ENCODE assay signal across 23 mouse cellular contexts in the genomic region with DNA sequence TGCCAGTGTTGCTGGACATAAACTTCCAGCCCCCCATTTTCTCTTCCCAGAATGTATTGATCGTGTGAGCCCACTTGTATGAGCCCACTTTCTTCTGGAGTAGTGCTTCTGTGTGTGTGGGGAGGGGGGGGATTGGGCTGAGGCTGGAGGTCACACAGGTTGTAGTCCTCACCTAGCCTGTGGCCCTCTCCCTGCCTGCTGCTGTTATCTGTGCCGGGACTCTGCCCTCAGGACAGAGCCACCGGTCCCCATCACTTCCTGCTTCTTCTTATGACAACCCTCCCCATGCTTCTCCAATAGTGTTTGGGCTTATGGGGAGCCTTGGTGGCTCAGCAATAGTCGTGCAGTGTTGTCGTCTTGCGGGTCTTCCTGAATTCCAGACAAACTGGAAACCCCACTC.
"Had no signal": no experiment of that assay in that cellular context is flagged by ENCODE, and none has a peak within 500 bp of the region (broad histone marks: within the 10 kb centered on the region; RNA-seq: fewer than 3 reads in every experiment).

No protein-coding gene starts in this region.

- H3K4me3 ChIP-seq: heart, adult 2 months; heart, embryonic 13.5 days; heart, embryonic 15.5 days; hindbrain, embryonic 10.5 days; hindbrain, embryonic 12.5 days; limb, embryonic 13.5 days; limb, embryonic 15.5 days had no signal

- H3K36me3 ChIP-seq: heart, embryonic 13.5 days; heart, embryonic 15.5 days; hindbrain, embryonic 10.5 days; hindbrain, embryonic 12.5 days; limb, embryonic 13.5 days; limb, embryonic 15.5 days had no signal

- DNase-seq: gastrocnemius, postnatal 14 days; gastrocnemius, postnatal 36 days; heart, adult 11 months; heart, adult 2 months; heart, postnatal 4 days; kidney, adult 18-20 months; kidney, adult 8-10 months; kidney, postnatal 10 days; kidney, postnatal 25 days; kidney, postnatal 4 days; layer of hippocampus, adult 9-11 months; layer of hippocampus, postnatal 36 days; left cerebral cortex, postnatal 4 days had no signal

- H3K9me3 ChIP-seq: heart, embryonic 13.5 days; heart, embryonic 15.5 days; hindbrain, embryonic 10.5 days; hindbrain, embryonic 12.5 days; limb, embryonic 13.5 days; limb, embryonic 15.5 days had no signal

- H3K9ac ChIP-seq: heart, embryonic 13.5 days; heart, embryonic 15.5 days; hindbrain, embryonic 12.5 days; hindbrain, embryonic 14.5 days; limb, embryonic 13.5 days; limb, embryonic 15.5 days; liver, embryonic 14.5 days had no signal

- ATAC-seq: hindbrain, postnatal 0 days had no signal

- H3K4me2 ChIP-seq: heart, embryonic 11.5 days; heart, embryonic 13.5 days; heart, embryonic 15.5 days; hindbrain, embryonic 12.5 days; hindbrain, embryonic 14.5 days; limb, embryonic 13.5 days; limb, embryonic 15.5 days had no signal

- H3K27me3 ChIP-seq: heart, embryonic 13.5 days; heart, embryonic 15.5 days; limb, embryonic 15.5 days had no signal

- H3K27ac ChIP-seq: heart, adult 2 months; heart, embryonic 13.5 days; heart, embryonic 15.5 days; hindbrain, embryonic 12.5 days; hindbrain, embryonic 14.5 days; limb, embryonic 13.5 days; limb, embryonic 15.5 days; liver, embryonic 14.5 days had no signal
